Mouse (Mus musculus) Patski (cell line): Measurements from ENCODE around the gene Mpnd. TPM values are rescaled to one million over a fixed set of nuclear protein-coding genes. Genes with fewer than 3 reads are reported as not detected.

Source experiments
- ATAC-seq: fragments of 100-300 bp; one replicate; pipeline ENCODE4 v1.8.0; 2021
- CTCF ChIA-PET: fragments of 350-600 bp; sonication (Branson Sonifier 250); formaldehyde crosslinking; loops from one replicate; lab custom pipeline; 2022; ENCODE audit warnings: inconsistent platforms; lab: Charles Lee
- POLR2A ChIA-PET: fragments of 350-600 bp; sonication (Branson Sonifier 250); formaldehyde crosslinking; loops from one replicate; lab custom pipeline; 2022; ENCODE audit warnings: antibody characterized with exemption, inconsistent platforms; lab: Charles Lee
- DNase-seq: peaks from one replicate; pipeline ENCODE4 v3.0.0-alpha.2; 2011; ENCODE audit warnings: low read depth, low spot score
- H3K27me3 ChIP-seq: fragments of 371-371 bp; one replicate; pipeline ENCODE4 v1.5.1; 2021
- CTCF ChIP-seq: fragments of 100-300 bp; IDR thresholded peaks from one replicate; pipeline ENCODE4 v1.5.1; 2021
- in situ Hi-C: fragments of 300-500 bp; cut with MboI; formaldehyde crosslinking; loops from 3 replicates; pipeline ENCODE4 v1.11.1; 2018; ENCODE audit warnings: low pct_unique_long_range_greater_than_20kb, mixed read lengths
- polyA plus RNA-seq: library from polyadenylated mRNA; unstranded; gene quantifications from one replicate; pipeline ENCODE4 v1.2.3, GENCODE M21; 2021

Gene Mpnd
- polyA plus RNA-seq: 174 TPM

GRCm38 (mm10) chr17:56005415-56006061 lies at the start of gene Mpnd, which contains the start of gene Stap2:
Gene Mpnd, plus strand, starts transcription at chr17:56005711.
Gene Stap2, minus strand, starts transcription at chr17:56005584.
- peak; percentile 85 for DNase-seq
- ATAC-seq: no peak
- ChIA-PET POLR2A (interaction anchor here (0.7 kb wide), 1 partner anchor 11 kb away, joined by 3 read pairs; no protein-coding TSS in a partner anchor), CTCF (interaction anchor here (1.0 to 1.7 kb wide), 3 partner anchors 29 to 302 kb away, joined by 3 to 4 read pairs (median 3); partner anchors contain the start of gene Sh3gl1)
- no peaks in the 10 kb centered on the region for H3K27me3 ChIP-seq
- no peak for TF ChIP-seq CTCF
- in situ Hi-C loops: loop anchor here (25.0 kb wide), 1 partner anchor 293 kb away; the partner anchor contains the start of gene Pot1b

GRCm38 (mm10) chr17:55956129-55956528 lies 49.4 kb upstream of the Mpnd start:
- ChIA-PET POLR2A (no interaction called here), CTCF (interaction anchor here (1.2 kb wide), 1 partner anchor 13 kb away, joined by 3 read pairs; no protein-coding TSS in a partner anchor)
- ATAC-seq (no peak), DNase-seq (no peak)
- in situ Hi-C loops: no loop called here
- no peak for TF ChIP-seq CTCF
- H3K27me3 ChIP-seq: peaks cover 14% of the 10 kb centered on the region

- DNase-seq (no peak), ATAC-seq (no peak)
- POLR2A ChIA-PET: no interaction called here
- CTCF ChIA-PET: interaction anchor here (1.2 to 1.5 kb wide), 3 partner anchors 13 to 254 kb away, joined by 3 to 6 read pairs (median 3); no protein-coding TSS in a partner anchor
- H3K27me3 ChIP-seq: peaks cover 12% of the 10 kb centered on the region
- no peak for TF ChIP-seq CTCF
- in situ Hi-C loops: no loop called here
These were observed 48.9 kb upstream of the Mpnd start for GRCm38 (mm10) chr17:55956591-55956990.

GRCm38 (mm10) chr17:55957168-55957567 lies 48.3 kb upstream of the Mpnd start:
- TF ChIP-seq CTCF: no peak
- in situ Hi-C loops: no loop called here
- ATAC-seq: no peak
- DNase-seq: no peak
- CTCF ChIA-PET: interaction anchor here (1.2 to 1.5 kb wide), 3 partner anchors 14 to 255 kb away, joined by 3 to 6 read pairs (median 3); no protein-coding TSS in a partner anchor
- POLR2A ChIA-PET: no interaction called here
- H3K27me3 ChIP-seq: peaks cover 11% of the 10 kb centered on the region

GRCm38 (mm10) chr17:55957726-55958583 lies 47.6 kb upstream of the Mpnd start:
- ATAC-seq (no peak), DNase-seq (no peak)
- CTCF ChIA-PET: interaction anchor here (1.4 to 1.5 kb wide), 2 partner anchors 19 to 256 kb away, joined by 3 to 6 read pairs; no protein-coding TSS in a partner anchor
- peaks cover 4% of the 10 kb centered on the region for H3K27me3 ChIP-seq
- no peak for TF ChIP-seq CTCF
- in situ Hi-C loops: no loop called here
- POLR2A ChIA-PET: interaction anchor here (0.7 kb wide), 2 partner anchors 150 to 250 kb away, joined by 3 read pairs; no protein-coding TSS in a partner anchor

GRCm38 (mm10) chr17:55958584-55958886 lies 47.0 kb upstream of the Mpnd start:
- ChIA-PET POLR2A (interaction anchor here (0.7 kb wide), 2 partner anchors 149 to 249 kb away, joined by 3 read pairs; no protein-coding TSS in a partner anchor), CTCF (interaction anchor here (0.8 kb wide), 1 partner anchor 78 kb away, joined by 3 read pairs; the partner anchor contains the start of gene Sh3gl1)
- peaks cover 2% of the 10 kb centered on the region for H3K27me3 ChIP-seq
- ATAC-seq: no peak
- TF ChIP-seq CTCF: no peak
- DNase-seq: no peak
- in situ Hi-C loops: no loop called here

- CTCF ChIA-PET: interaction anchor here (0.8 to 1.1 kb wide), 3 partner anchors 73 to 257 kb away, joined by 3 read pairs; partner anchors contain the start of gene Sh3gl1
- no peak for TF ChIP-seq CTCF
- peak; percentile 97 for ATAC-seq
- POLR2A ChIA-PET: interaction anchor here (0.7 kb wide), 2 partner anchors 148 to 249 kb away, joined by 3 read pairs; no protein-coding TSS in a partner anchor
- peak; percentile 90 for DNase-seq
- no peaks in the 10 kb centered on the region for H3K27me3 ChIP-seq
- in situ Hi-C loops: no loop called here
These were observed 46.4 kb upstream of the Mpnd start, which contains the start of gene Yju2 for GRCm38 (mm10) chr17:55958918-55959728. Gene Yju2, plus strand, starts transcription at chr17:55959099.

GRCm38 (mm10) chr17:55959946-55960740 lies 45.4 kb upstream of the Mpnd start:
- no peak for DNase-seq
- no peak for ATAC-seq
- POLR2A ChIA-PET: interaction anchor here (1.3 kb wide), 1 partner anchor 17 kb away, joined by 3 read pairs; no protein-coding TSS in a partner anchor
- no peaks in the 10 kb centered on the region for H3K27me3 ChIP-seq
- in situ Hi-C loops: loop anchor here (10.0 kb wide), 1 partner anchor 55 kb away; no protein-coding TSS in a partner anchor
- TF ChIP-seq CTCF: no peak
- CTCF ChIA-PET: interaction anchor here (0.9 to 1.1 kb wide), 2 partner anchors 72 to 258 kb away, joined by 3 read pairs; no protein-coding TSS in a partner anchor

- DNase-seq (no peak), ATAC-seq (no peak)
- in situ Hi-C loops: loop anchor here (10.0 kb wide), 1 partner anchor 54 kb away; no protein-coding TSS in a partner anchor
- CTCF ChIA-PET: no interaction called here
- no peak for TF ChIP-seq CTCF
- no peaks in the 10 kb centered on the region for H3K27me3 ChIP-seq
- POLR2A ChIA-PET: interaction anchor here (1.3 kb wide), 1 partner anchor 16 kb away, joined by 3 read pairs; no protein-coding TSS in a partner anchor
These were observed 44.7 kb upstream of the Mpnd start for GRCm38 (mm10) chr17:55960791-55961190.
